Mouse (Mus musculus): ENCODE measurements at regions not wholly inside any gene's neighbourhood (a gene's known extent, or its start where the extent isn't known, plus 50 kb on each side); places are given as distances from the start of the nearest gene placed in this dataset.

DNA sequence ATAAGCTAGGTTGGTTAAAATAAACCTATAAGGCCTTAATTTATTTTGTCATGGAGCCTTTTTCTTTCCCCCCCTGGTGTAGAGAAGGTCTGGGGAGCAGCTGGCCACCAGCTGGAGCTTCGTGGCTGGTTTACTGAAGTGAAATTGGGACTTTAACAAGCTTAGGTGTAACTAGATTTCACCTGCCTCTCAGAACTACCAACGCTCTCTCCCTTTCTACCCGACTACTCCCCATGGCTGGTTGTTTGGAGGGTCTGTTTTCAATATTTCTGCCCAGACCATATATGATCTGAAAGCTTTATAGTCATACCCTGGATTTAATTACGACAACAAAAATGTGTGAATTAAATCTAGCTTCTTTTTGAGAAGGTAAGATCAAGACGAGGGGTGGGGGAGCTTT lies 410.4 kb upstream of the Prickle1 start:
- TF ChIP-seq POLR2A (IDR thresholded peaks at IDR 0.05; ENCODE audit: borderline replicate concordance, extremely low read depth, insufficient read depth, insufficient read length, poor library complexity, severe bottlenecking) (no peak), CTCF (IDR thresholded peaks at IDR 0.05; ENCODE audit: borderline replicate concordance, extremely low read depth, insufficient read depth, insufficient read length) (no peak)
